Mouse (Mus musculus): ENCODE data around the gene Nsf. TPM values are rescaled to one million over a fixed set of nuclear protein-coding genes. Genes with fewer than 3 reads are reported as not detected.

Gene Nsf
- 55.3 TPM for polyA plus RNA-seq (2017; shearing (Covaris generic))

DNA sequence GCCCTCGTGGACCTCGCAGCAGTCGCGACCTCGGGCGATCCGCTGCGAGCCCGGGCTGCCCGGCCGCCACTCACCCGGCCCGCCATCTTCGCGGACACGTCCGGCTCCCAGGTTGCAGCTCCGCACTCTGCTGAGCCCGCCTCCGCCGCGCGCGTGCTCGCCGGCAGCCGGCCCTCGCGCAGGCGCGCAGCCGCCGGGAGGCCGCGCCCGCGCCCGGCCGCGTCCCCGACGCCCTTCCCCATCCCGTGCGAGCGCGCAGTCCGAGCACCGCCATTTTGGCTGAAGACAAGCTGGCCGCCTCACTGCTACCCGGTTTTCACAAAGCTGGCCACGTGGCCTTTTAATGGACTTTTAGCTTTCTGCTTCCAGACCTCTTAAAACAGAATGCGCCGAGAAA is at the start of gene Nsf:
TSS of gene Nsf (minus strand) at position 161 of the 397 bp plus-strand sequence.

DNA sequence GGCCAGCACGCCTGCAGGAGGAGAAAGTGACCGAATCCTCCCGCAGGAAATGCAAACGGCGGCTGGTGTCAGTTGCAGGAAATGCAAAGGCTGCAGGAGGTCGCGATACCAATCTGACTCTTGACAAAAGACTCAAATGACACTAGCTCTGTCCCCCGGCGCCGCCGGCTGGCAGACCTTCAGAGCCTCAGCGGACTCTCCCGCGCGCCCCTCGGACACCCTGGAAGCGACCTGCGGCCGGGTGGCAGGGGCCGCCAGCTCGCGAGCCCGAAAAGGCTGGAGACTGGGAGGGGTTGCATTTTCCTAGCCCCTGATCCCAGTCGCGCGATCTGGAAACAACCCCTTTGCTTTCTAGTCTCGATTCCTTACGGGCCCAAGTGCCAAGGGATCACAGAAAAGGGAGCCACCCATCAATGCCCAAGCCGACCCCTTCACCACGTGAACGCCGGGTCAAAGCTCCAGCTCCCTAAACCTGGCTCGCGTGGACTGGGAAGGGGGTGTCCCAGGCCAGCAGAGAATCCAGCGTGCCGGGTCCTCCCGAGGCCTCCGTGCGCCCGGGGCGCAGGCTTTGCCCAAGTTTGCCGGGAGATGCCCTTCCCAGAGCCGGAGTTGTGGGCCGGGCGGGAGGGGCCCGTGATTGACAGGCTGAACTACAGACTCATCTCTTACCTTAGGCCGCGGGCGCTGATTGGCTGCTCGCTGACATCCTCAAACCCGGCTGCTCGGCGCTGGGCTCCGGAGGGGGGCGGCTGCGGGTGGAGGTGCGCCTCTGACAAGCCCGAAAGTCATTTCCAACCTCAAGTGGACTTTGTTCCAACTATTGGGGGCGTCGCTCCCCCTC is 180.2 kb downstream of the Nsf start, which contains the start of gene Wnt3:
TSS of gene Wnt3 (plus strand) at position 764 of the 841 bp plus-strand sequence.

Other genes with a start within 250 kb of the Nsf start
- not detected for gene Wnt9b, start 204.2 kb downstream of the Nsf start, polyA plus RNA-seq (2017; shearing (Covaris generic))
- gene Wnt3, start 179.9 kb downstream of the Nsf start, polyA plus RNA-seq (2017; shearing (Covaris generic)), result 0.61 TPM
- gene Arf2, start 12.7 kb upstream of the Nsf start, polyA plus RNA-seq (2017; shearing (Covaris generic)), result 27.2 TPM
- gene Crhr1, start 178.8 kb upstream of the Nsf start, polyA plus RNA-seq (2017; shearing (Covaris generic)), result not detected
- not detected for gene Sppl2c, start 232.3 kb upstream of the Nsf start, polyA plus RNA-seq (2017; shearing (Covaris generic))

All from effector memory CD4-positive, alpha-beta T cell, adult 7 months (primary cell).